Mouse (Mus musculus): Measurements from ENCODE around the gene Ubap1.

DNA sequence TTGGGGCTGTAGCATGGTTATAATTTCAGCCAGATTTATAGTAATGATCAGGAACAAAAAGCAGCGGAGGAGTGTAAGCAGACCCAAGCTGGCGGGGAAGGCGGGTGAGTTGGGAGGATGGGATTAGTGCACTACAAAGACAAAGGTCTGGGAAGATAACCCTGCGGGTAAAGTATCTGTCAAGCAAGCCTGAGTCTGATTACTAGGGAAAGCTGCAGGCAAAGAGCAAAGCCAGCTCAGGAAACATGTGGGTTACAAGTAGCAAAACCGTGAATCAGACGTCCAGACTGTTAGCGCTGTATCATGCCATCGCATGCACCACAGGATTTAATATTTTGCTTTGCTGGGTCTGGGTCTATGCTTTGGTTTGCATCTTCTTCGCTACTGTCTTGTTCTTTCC, 57.8 kb downstream of the Ubap1 start:
- no peak for TF ChIP-seq GATA1 (IDR thresholded peaks at IDR 0.05; ENCODE audit: borderline replicate concordance, low read length)
- TF ChIP-seq FLI1 (IDR thresholded peaks at IDR 0.05; ENCODE audit: low read length) = no peak
